Mouse (Mus musculus) gastrocnemius, adult 2 months (tissue): ENCODE data around the gene Plekhg3. TPM values are rescaled to one million over a fixed set of nuclear protein-coding genes. Genes with fewer than 3 reads are reported as not detected.

Experiments used
- DNase-seq: peaks from one replicate; pipeline ENCODE4 v3.0.0; 2022
- H3K27ac ChIP-seq: fragments of 200-600 bp; 2 replicates; pipeline ENCODE4 v1.8.1; 2022; ENCODE audit warnings: mild to moderate bottlenecking
- H3K4me3 ChIP-seq: fragments of 200-600 bp; 2 replicates; pipeline ENCODE4 v1.8.1; 2022; ENCODE audit warnings: mild to moderate bottlenecking, moderate library complexity
- CTCF ChIP-seq: fragments of 200-600 bp; IDR thresholded peaks from 2 replicates; pipeline ENCODE4 v1.8.1; 2022; ENCODE audit warnings: antibody characterized with exemption, mild to moderate bottlenecking, moderate library complexity
- intact Hi-C: fragments of 180-260 bp; cut with DNase I; formaldehyde crosslinking; loops from one replicate; pipeline ENCODE4 v1.15.1; 2025
- total RNA-seq, 2 experiments: library from RNA; stranded (reverse); gene quantifications; 2 replicates each; pipeline ENCODE4 v1.2.3; 2021

Plekhg3 gene
- total RNA-seq, 2 experiments from 2014 or later: 5.3 to 6.1 TPM

GRCm38 (mm10) chr12:76531986-76532925 is 1.6 kb downstream of the Plekhg3 start:
- DNase-seq: no peak
- Histone ChIP-seq H3K27ac (peak overlapping the region; percentile 93), H3K4me3 (peak overlapping the region; percentile 95)
- no peak for TF ChIP-seq CTCF
- intact Hi-C loops: loop anchor here (5.0 kb wide), 1 partner anchor 35 kb away; no protein-coding TSS in a partner anchor

DNA sequence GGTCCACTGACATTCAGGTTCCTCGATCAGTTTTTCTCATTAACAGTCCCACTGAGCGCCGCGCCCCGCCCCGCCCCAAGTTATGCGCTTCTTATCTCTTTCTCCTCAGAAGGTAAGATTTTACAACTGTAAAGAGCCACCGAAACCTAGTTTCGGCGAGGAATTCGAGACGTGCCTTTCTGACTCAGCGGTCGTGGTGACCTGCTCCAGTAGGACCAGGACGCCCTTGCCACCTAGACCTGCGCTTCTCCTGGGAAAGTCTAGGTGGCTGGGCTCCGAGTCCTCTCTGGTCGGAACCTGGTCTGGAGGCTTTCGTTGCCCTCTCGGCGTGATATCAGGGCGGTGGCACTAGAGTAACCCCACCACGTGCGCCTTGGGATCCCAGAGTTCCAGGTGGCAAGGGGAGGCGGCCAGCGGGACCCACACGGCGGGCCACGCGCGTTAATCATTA is 2.3 kb downstream of the Plekhg3 start:
- H3K27ac ChIP-seq: peak overlapping the region; percentile 93
- intact Hi-C loops: loop anchor here (5.0 kb wide), 1 partner anchor 36 kb away; no protein-coding TSS in a partner anchor

DNA sequence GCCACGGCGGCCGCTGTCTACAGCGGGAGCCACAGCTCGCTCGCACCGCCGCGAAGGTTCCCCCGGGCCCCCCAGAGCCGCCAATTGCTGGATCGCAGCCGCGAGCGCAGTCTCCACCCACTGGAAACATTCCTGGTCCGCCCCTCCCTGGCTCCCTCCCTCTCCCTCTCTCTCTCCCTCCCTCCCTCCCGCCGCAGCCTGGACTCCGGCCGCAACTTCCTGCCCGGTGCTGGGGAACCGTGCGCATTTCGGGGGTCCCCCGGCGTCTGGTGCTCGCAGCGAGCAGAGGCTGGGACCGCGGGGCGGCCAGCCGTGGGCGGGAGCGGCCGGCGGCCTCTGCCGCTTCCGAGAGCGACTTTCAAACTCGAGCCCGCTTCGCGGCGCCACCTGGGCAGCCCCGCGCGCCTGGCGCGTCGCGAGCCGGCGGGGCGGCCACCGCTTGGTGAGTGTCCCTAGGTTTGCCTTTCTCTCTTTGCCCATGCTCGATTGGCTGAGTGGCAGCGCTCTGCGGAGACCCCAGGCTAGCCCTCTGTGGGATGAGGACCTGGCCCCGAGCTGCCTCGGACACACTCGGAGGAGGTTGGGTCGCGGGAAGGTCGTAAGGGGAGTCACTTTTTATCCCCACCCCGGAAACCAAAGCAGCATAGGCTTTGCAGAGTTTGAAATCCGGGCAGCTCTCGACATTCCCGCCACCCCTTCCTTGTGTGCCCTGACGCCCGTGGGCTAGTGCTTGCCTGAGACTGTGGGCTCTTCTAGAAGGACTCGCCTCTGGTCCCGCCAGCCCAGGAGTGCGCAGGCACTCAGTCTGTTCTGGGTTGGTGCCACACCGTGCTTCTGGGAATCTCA is 2.9 kb downstream of the Plekhg3 start:
- no peak; the same call in 1 of the 2 replicates for TF ChIP-seq CTCF
- DNase-seq: peak; percentile 86
- Histone ChIP-seq H3K27ac (peak overlapping the region; percentile 93), H3K4me3 (peak overlapping the region; percentile 95)
- intact Hi-C loops: loop anchor here (5.0 kb wide), 1 partner anchor 36 kb away; no protein-coding TSS in a partner anchor

More for the DNA sequence above, 2.3 kb downstream of the Plekhg3 start:
- DNase-seq: no peak
- H3K4me3 ChIP-seq: peak overlapping the region; percentile 95
- TF ChIP-seq CTCF: no peak

DNA sequence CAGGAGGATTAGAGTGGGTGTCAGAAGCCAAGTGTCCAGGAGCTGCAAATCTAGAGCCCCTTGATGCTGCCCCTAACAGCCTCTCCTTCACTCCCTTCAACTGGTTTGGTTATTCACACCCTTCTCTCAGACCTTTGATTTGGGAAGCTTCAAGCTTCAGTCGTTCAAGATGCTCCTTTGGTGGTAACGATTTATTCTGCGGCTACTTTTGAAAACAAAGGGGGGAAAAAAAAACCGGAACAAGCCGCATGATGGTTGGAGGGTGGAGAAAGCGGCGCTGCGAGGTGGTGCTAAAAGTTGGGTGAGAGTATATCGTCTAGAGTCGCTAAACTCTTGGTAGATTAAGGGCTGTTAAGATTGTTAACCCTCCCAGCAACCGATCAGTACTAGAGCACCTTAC is 3.5 kb downstream of the Plekhg3 start:
- H3K27ac ChIP-seq: peak overlapping the region; percentile 93
- intact Hi-C loops: loop anchor here (5.0 kb wide), 1 partner anchor 37 kb away; no protein-coding TSS in a partner anchor
- DNase-seq: no peak
- TF ChIP-seq CTCF: no peak
- peak overlapping the region; percentile 95 for H3K4me3 ChIP-seq

DNA sequence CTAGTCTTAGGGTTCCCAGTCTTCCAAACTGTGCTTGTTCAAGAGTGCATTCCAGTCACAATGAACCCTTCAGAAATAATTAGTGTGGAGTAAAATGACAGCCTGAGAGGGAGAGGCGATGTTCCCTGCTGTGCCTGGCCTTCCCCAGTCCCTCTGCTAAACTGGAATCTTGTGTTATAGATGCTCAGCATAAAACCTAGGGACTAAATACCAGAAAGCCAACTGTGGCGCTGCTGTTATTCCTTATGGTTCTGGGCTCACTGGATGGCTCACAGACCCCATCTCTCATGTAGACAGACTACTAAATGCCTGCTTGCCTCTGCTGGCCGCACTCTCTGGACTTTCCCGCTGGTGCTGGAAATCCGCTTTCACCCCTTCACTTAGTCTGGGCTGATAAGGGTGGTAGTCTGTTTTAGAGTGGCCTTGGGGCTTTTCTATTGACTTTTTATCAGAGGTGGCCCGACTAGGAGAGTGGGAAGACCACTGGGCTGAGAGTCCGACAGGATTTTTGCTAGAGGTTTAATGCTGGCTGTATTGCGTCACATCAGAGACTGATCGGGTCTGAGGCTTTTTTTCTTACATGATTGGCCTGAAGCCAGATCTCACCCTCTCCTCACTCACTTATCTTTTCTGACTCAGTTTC is 4.1 kb downstream of the Plekhg3 start:
- TF ChIP-seq CTCF: no peak
- peak overlapping the region; percentile 95 for H3K4me3 ChIP-seq
- no peak for DNase-seq
- peak overlapping the region; percentile 93 for H3K27ac ChIP-seq
- intact Hi-C loops: loop anchor here (5.0 kb wide), 2 partner anchors 37 to 132 kb away; partner anchors contain the start of gene Hspa2

GRCm38 (mm10) chr12:76535471-76535900 is 4.8 kb downstream of the Plekhg3 start:
- TF ChIP-seq CTCF: no peak
- DNase-seq: peak; percentile 74
- Histone ChIP-seq H3K27ac (peak overlapping the region; percentile 93), H3K4me3 (peak overlapping the region; percentile 95)
- intact Hi-C loops: loop anchor here (5.0 kb wide), 1 partner anchor 133 kb away; the partner anchor contains the start of gene Hspa2

GRCm38 (mm10) chr12:76536591-76537153 is 6.0 kb downstream of the Plekhg3 start:
- H3K27ac ChIP-seq: peak overlapping the region; percentile 93
- DNase-seq: no peak
- intact Hi-C loops: loop anchor here (5.0 kb wide), 1 partner anchor 134 kb away; the partner anchor contains the start of gene Hspa2
- TF ChIP-seq CTCF: no peak
- H3K4me3 ChIP-seq: peak overlapping the region; percentile 95

DNA sequence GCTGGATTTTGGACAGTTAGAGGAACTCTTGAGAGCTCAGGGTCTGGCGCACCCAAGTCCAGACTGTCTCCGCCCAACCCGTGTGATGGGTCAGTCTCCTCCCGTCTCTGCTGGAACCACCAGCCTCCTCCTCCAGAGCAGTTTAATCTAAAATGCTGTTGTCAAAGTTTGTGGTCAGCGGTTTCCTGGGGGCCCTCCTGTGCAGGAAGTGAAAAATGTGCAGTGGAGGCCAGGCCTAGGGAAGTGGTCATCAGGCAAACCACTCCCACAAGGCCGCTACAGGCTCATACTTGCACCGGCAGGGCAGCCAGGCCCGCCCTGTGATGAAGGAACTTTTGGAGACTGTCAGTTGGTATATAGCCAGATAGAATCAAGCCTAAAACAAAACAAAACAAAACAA is 6.7 kb downstream of the Plekhg3 start:
- Histone ChIP-seq H3K27ac (peak overlapping the region; percentile 93), H3K4me3 (peak overlapping the region; percentile 26)
- no peak for TF ChIP-seq CTCF
- peak; percentile 70 for DNase-seq
- intact Hi-C loops: loop anchor here (5.0 kb wide), 1 partner anchor 135 kb away; the partner anchor contains the start of gene Hspa2

GRCm38 (mm10) chr12:76540169-76540568 is 9.5 kb downstream of the Plekhg3 start:
- no peak for DNase-seq
- no peak for TF ChIP-seq CTCF
- Histone ChIP-seq H3K27ac (peak overlapping the region; percentile 75; the same call in 1 of the 2 replicates), H3K4me3 (no peak overlapping the region)
- intact Hi-C loops: no loop called here

DNA sequence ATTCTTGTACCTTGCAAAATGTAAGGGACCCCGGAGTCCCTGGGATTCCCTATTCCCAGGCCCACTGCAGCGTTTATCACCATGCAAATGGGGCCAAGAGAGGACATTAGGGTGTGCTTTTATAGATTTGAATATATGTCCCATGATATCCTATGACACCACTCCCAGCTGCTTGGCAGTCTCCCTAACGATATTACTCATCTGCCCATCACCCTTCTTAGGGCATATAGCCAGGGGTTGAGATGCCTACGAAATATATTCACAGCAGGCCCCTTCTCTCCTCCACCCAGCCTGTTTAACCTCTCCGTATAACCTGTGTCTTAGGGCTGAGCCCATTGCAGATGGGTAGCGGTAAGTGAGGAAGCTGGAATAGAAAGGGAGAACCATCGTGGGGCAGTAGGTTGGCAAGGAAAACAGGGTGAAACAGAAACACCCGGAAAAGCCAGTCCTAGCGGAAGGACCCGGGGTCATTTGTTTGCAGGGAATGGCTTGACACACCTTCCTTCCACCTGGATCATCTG is 10.1 kb downstream of the Plekhg3 start:
- Histone ChIP-seq H3K27ac (peak overlapping the region; percentile 75), H3K4me3 (peak overlapping the region; percentile 51)
- intact Hi-C loops: no loop called here
- no peak for DNase-seq
- TF ChIP-seq CTCF: no peak

DNA sequence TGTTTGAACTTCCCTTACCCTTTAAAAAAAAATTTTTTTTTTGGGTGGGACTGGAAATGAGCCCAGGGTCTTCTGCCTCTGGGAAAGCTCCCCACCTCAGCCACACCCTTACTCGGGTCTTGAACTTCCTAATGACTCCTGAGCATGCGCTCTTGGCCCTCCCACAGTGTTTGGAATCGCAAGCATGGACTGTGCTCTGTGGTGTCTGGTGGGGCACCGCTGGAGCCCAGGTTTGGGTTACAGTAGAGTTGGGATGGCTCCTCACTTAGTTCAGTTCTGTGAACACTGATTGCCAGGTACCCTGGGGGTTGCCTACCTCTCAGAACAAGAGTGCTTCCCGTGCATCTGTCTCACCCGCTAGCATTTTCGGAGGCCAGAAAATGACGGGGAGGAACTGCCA is 10.8 kb downstream of the Plekhg3 start:
- DNase-seq: no peak
- intact Hi-C loops: no loop called here
- Histone ChIP-seq H3K27ac (peak overlapping the region; percentile 75), H3K4me3 (peak overlapping the region; percentile 51)
- TF ChIP-seq CTCF: no peak
